Mouse (Mus musculus) forebrain, embryonic 12.5 days (tissue): ENCODE data around the gene Fam166b. TPM values are rescaled to one million over a fixed set of nuclear protein-coding genes. Genes with fewer than 3 reads are reported as not detected.

Experiments used
- ATAC-seq: fragments of 200-750 bp; cut with Nextera tagmentation; 2 replicates; pipeline ENCODE4 v1.8.0; 2017; ENCODE audit warnings: moderate TSS enrichment; ENCODE audit not compliant: low FRiP score
- H3K27ac ChIP-seq: fragments of 300-500 bp; sonication (generic); 2 replicates; pipeline ENCODE4 v1.5.1; 2016; ENCODE audit warnings: mild to moderate bottlenecking
- H3K27me3 ChIP-seq: fragments of 300-500 bp; sonication (generic); 2 replicates; pipeline ENCODE4 v1.6.1; 2016; ENCODE audit warnings: mild to moderate bottlenecking
- H3K36me3 ChIP-seq: fragments of 300-500 bp; sonication (generic); replicated peaks from 2 replicates; pipeline ENCODE4 v1.6.1; 2016; ENCODE audit warnings: mild to moderate bottlenecking
- H3K4me1 ChIP-seq: fragments of 300-500 bp; sonication (generic); 2 replicates; pipeline ENCODE4 v1.6.1; 2016
- H3K4me2 ChIP-seq: fragments of 300-500 bp; sonication (generic); 2 replicates; pipeline ENCODE4 v1.6.1; 2016; ENCODE audit warnings: mild to moderate bottlenecking, moderate library complexity
- H3K4me3 ChIP-seq: fragments of 300-500 bp; sonication (generic); replicated peaks from 2 replicates; pipeline ENCODE4 v1.5.1; 2016; ENCODE audit warnings: mild to moderate bottlenecking
- H3K9ac ChIP-seq: fragments of 300-500 bp; sonication (generic); 2 replicates; pipeline ENCODE4 v1.6.1; 2016; ENCODE audit warnings: mild to moderate bottlenecking
- H3K9me3 ChIP-seq: fragments of 300-500 bp; sonication (generic); 2 replicates; pipeline ENCODE4 v1.6.1; 2016
- WGBS: fragments of 180-500 bp; shearing (Covaris S2); methylation state at CpG from one replicate; pipeline ENCODE4 v1.1.7; 2016; 5-methylcytosine and 5-hydroxymethylcytosine counted together
- polyA plus RNA-seq: library from polyadenylated mRNA; unstranded; fragments of >200 nt; fragmentation: Nextera tagmentation; extraction: Ambion mirVana; gene quantifications from 2 replicates; pipeline ENCODE4 v1.2.1, GENCODE M21; 2016

The Fam166b gene
- polyA plus RNA-seq, 1 experiment from 2014 or later, result 0.23 TPM

DNA sequence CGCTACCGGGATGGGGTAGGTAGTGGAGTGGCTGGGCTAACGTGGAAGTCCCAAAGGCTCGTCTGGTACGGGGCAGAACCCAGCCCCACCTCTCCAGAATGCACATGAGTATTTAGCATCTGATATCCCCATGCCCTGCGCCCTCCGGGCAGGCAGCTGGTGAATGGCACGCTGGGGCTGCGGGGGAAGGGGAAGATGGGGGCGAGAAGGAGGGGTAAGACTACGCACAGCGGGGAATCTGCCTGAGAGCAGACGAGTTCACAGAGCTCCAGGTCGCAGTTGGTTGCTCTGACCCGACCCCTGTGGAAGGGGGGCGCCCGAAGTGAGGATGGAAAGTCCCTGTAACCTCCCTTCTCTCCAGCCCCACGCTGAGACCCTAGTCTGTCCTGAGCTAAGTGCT is 24.5 kb upstream of the Fam166b start:
- Histone ChIP-seq H3K9me3 (no peaks in the 10 kb centered on the region), H3K27ac (no peak overlapping the region), H3K4me3 (peak overlapping the region; percentile 24), H3K9ac (0 out of 2 replicates have a peak overlapping the region, but pooled peaks have one; percentile 17), H3K4me1 (peaks cover 17% of the 10 kb centered on the region), H3K36me3 (peaks cover under 1% of the 10 kb centered on the region; the same call in 1 of the 2 replicates), H3K4me2 (peak overlapping the region; percentile 51), H3K27me3 (peaks cover 36% of the 10 kb centered on the region)
- 1% methylated on average over 18 of the region's 18 CpGs for WGBS
- no peak for ATAC-seq

DNA sequence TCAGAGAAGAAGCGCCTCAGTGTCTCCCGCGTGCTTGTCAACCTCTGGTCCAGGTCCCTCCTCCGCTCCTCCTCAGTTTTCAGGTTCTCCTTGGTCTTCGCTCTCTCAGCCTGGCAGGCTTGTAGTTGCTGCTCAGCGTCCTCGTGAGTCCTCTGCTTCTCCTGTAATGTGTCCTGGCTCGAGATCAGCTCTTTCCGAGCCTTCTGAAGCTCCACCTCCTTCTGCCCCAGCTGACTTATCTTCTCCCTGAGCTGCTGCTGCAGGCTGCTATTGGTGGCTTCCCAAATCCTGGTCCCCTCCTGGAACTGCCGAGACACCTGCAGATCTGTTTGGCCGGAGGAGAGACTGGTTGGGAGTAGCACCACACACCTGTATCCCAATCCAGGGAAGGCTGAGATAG is 23.4 kb upstream of the Fam166b start:
- no peaks in the 10 kb centered on the region for H3K9me3 ChIP-seq
- no peak overlapping the region for H3K4me3 ChIP-seq
- H3K27me3 ChIP-seq, result peaks cover 37% of the 10 kb centered on the region
- no peak overlapping the region for H3K9ac ChIP-seq
- peaks cover 11% of the 10 kb centered on the region for H3K36me3 ChIP-seq
- no peak for ATAC-seq
- peaks cover 17% of the 10 kb centered on the region for H3K4me1 ChIP-seq
- 65% methylated on average over 11 of the region's 11 CpGs for WGBS
- no peak overlapping the region for H3K4me2 ChIP-seq
- H3K27ac ChIP-seq, result no peak overlapping the region

DNA sequence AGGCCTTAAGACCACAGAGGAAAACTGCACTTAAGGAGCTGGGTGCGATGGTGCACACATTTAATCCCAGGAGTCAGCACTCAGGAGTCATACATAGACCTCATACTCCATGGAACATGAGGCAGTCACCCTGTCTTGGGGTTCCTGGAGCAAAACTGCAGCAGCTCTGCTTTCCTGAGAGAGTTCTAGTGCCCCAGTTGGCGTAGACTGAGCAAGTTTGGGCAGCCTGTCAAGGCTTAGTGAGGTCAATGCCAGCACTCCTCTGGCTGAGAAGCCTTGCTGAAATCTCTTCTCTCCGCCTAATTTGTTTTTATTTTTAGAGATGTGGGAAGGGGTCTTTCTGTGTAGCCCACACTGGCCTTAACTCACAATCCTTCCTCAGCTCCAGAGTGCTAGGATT is 19.6 kb upstream of the Fam166b start:
- peaks cover 23% of the 10 kb centered on the region for H3K27me3 ChIP-seq
- peaks cover 40% of the 10 kb centered on the region for H3K36me3 ChIP-seq
- WGBS, result 85% methylated on average over 3 of the region's 3 CpGs
- H3K4me1 ChIP-seq, result peaks cover 22% of the 10 kb centered on the region
- no peak overlapping the region for H3K4me3 ChIP-seq
- no peak overlapping the region for H3K4me2 ChIP-seq
- H3K9me3 ChIP-seq, result no peaks in the 10 kb centered on the region
- H3K27ac ChIP-seq, result no peak overlapping the region
- H3K9ac ChIP-seq, result no peak overlapping the region
- ATAC-seq, result no peak

- H3K4me2 ChIP-seq, result no peak overlapping the region
- no peaks in the 10 kb centered on the region for H3K9me3 ChIP-seq
- WGBS, result 93% methylated on average over 13 of the region's 13 CpGs
- peaks cover 10% of the 10 kb centered on the region for H3K27me3 ChIP-seq
- no peak overlapping the region for H3K9ac ChIP-seq
- H3K27ac ChIP-seq, result no peak overlapping the region
- H3K36me3 ChIP-seq, result peaks cover 40% of the 10 kb centered on the region
- H3K4me1 ChIP-seq, result peaks cover 15% of the 10 kb centered on the region
- no peak overlapping the region for H3K4me3 ChIP-seq
- ATAC-seq, result no peak
These were observed 18.3 kb upstream of the Fam166b start for GRCm38 (mm10) chr4:43447251-43447650.

- peak overlapping the region; percentile 90 for H3K27ac ChIP-seq
- peaks cover 40% of the 10 kb centered on the region for H3K36me3 ChIP-seq
- ATAC-seq, result peak; percentile 11
- H3K27me3 ChIP-seq, result peaks cover 3% of the 10 kb centered on the region; the same call in 1 of the 2 replicates
- peak overlapping the region; percentile 100 for H3K9ac ChIP-seq
- WGBS, result under 1% methylated on average over 28 of the region's 28 CpGs
- H3K4me2 ChIP-seq, result peak overlapping the region; percentile 93
- H3K4me3 ChIP-seq, result peak overlapping the region; percentile 99
- peaks cover 15% of the 10 kb centered on the region for H3K4me1 ChIP-seq
- H3K9me3 ChIP-seq, result no peaks in the 10 kb centered on the region
These were observed 14.6 kb upstream of the Fam166b start for GRCm38 (mm10) chr4:43443511-43443910.

DNA sequence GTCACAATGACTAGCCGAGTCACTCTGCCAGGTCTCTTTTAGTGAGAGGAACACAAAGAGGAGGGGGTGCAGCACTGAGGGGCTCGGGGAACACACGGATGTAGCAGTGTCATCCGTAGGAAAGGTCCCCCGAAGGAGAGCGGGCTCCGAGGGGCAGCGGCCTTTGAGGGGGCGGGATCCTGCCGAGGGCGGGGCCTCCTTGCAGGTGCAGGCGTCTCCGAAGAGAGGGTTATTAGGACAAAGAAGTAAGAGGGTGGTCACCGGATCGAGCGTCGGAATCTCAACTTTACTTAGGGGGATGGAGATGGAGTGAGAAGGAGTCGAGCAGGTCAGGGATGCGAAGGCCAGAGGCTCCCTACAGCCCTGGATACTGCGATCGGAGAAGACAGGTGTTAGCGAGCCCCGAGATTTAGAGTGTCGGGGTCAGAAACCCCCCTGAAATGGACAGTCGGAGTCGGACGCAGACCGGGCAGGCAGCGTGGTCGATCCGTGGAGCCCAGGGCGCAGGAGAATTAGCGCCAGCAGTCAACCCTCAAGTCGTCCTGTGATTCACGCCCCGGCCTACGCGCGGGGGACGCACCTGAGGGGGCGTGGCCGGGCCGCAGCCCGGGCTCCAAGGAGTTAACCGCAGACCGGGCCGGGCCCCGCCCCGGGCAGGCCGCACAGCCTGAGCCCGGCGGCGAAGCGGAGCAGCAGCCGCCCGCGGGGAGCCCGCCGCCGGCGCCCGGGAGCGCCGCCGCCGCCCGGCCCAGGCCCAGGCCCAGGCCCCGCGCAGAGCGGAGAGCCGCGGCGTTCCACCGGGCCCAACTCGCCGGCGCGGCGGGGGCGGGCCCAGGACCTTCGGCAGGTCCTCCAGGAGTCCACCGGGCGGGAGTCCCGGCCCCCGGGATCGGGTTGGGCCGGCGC is 13.8 kb upstream of the Fam166b start:
- Histone ChIP-seq H3K9me3 (no peaks in the 10 kb centered on the region), H3K27ac (peak overlapping the region; percentile 90), H3K9ac (peak overlapping the region; percentile 100), H3K4me2 (peak overlapping the region; percentile 93), H3K4me3 (peak overlapping the region; percentile 99), H3K4me1 (peaks cover 15% of the 10 kb centered on the region), H3K27me3 (peaks cover 3% of the 10 kb centered on the region; the same call in 1 of the 2 replicates), H3K36me3 (peaks cover 33% of the 10 kb centered on the region)
- WGBS, result under 1% methylated on average over 82 of the region's 88 CpGs
- peak; percentile 72 for ATAC-seq

- WGBS, result 0% methylated on average over 33 of the region's 33 CpGs
- ATAC-seq, result peak; percentile 93
- Histone ChIP-seq H3K27me3 (peaks cover under 1% of the 10 kb centered on the region; the same call in 1 of the 2 replicates), H3K27ac (peak overlapping the region; percentile 90), H3K9me3 (no peaks in the 10 kb centered on the region), H3K36me3 (peaks cover 26% of the 10 kb centered on the region), H3K4me1 (peaks cover 15% of the 10 kb centered on the region), H3K4me3 (peak overlapping the region; percentile 99), H3K4me2 (peak overlapping the region; percentile 93), H3K9ac (peak overlapping the region; percentile 100)
These were observed 13.1 kb upstream of the Fam166b start for GRCm38 (mm10) chr4:43442044-43442443.

DNA sequence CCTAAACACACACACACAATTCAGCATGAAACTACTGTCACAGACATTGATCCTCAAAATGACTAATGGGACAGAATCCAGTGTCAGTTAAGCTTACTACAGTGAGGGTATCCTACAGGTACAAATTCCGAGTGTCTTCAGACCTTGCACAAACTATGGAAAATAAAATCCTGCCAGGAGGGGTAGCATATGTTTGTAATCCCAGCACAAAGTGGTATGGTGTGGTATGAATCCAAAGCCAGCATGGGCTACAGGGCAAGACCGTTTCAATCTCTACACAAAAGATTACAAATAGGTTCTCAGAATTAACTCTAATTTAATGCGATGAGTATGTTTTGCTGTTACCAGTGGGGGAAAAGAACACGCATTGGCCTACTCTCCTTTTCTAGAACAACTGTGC is 12.7 kb upstream of the Fam166b start, which contains the start of gene Tesk1:
TSS of gene Tesk1 (plus strand) at position 301 of the 400 bp plus-strand sequence.
- Histone ChIP-seq H3K4me3 (peak within 1 kb of the TSS; percentile 99), H3K27me3 (no peaks in the 10 kb centered on the region; the same call in 1 of the 2 replicates), H3K9me3 (no peaks in the 10 kb centered on the region), H3K4me2 (peak within 1 kb of the TSS; percentile 93), H3K4me1 (peaks cover 15% of the 10 kb centered on the region), H3K36me3 (peaks cover 22% of the 10 kb centered on the region), H3K9ac (peak within 1 kb of the TSS; percentile 100), H3K27ac (peak within 1 kb of the TSS; percentile 90)
- WGBS, result 29% methylated on average over 4 of the region's 4 CpGs
- peak; percentile 1; the same call in 1 of the 2 replicates for ATAC-seq

DNA sequence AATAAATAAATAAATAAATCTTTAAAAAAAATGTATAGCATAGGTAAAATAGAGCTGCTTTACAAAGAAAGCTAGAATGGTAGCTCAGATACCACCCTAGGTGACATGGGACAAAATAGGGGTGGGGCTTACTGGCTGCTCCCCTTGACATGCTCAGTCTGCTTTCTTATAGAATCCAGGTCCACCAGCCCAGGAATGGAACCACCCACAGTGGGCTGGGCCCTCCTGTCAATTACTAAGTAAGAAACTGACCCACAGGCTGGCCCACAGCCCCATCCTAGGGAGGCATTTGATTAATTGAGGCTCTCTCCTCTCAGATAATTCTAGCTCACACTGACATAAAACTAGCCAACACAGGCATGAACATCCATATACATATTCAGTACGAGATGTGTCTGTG is 3.9 kb upstream of the Fam166b start:
- no peak overlapping the region for H3K9ac ChIP-seq
- H3K4me2 ChIP-seq, result no peak overlapping the region
- no peak overlapping the region for H3K4me3 ChIP-seq
- H3K27me3 ChIP-seq, result peaks cover 23% of the 10 kb centered on the region
- no peak for ATAC-seq
- H3K27ac ChIP-seq, result no peak overlapping the region
- no peaks in the 10 kb centered on the region for H3K9me3 ChIP-seq
- WGBS, result 88% methylated on average over 1 of the region's 1 CpGs
- peaks cover 16% of the 10 kb centered on the region for H3K4me1 ChIP-seq
- no peaks in the 10 kb centered on the region for H3K36me3 ChIP-seq

DNA sequence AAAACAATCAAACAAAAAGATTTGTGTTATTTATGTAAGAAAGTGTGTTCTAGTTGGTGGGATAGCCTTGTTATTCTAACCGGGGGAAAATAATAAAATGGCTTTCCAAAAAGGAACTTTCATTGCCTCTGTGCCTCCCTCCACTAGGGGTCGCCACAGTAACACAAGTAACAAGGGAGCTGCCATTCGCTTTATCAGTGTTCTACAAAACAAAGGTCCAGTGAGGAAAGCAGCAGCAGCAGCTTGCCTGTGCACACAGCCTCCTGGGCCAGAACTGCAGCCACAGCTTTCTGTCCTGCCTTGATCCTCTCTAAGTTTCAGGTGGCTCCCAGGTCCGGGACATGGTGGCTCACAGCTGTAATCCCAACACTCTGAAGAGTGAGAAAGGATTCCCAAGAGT is 2.8 kb upstream of the Fam166b start:
- Histone ChIP-seq H3K27ac (peak overlapping the region; percentile 89), H3K4me2 (no peak overlapping the region), H3K4me1 (peaks cover 25% of the 10 kb centered on the region), H3K9me3 (no peaks in the 10 kb centered on the region), H3K4me3 (no peak overlapping the region), H3K36me3 (peaks cover 1% of the 10 kb centered on the region; the same call in 1 of the 2 replicates), H3K27me3 (peaks cover 35% of the 10 kb centered on the region), H3K9ac (no peak overlapping the region)
- ATAC-seq, result peak; percentile 57; the same call in 1 of the 2 replicates
- 4% methylated on average over 4 of the region's 4 CpGs for WGBS

- no peak overlapping the region for H3K4me2 ChIP-seq
- no peaks in the 10 kb centered on the region for H3K9me3 ChIP-seq
- H3K27me3 ChIP-seq, result peaks cover 68% of the 10 kb centered on the region
- no peak for ATAC-seq
- H3K36me3 ChIP-seq, result peaks cover 35% of the 10 kb centered on the region
- H3K27ac ChIP-seq, result no peak overlapping the region
- H3K9ac ChIP-seq, result peak overlapping the region; percentile 36; the same call in 1 of the 2 replicates
- WGBS, result 28% methylated on average over 16 of the region's 16 CpGs
- peaks cover 40% of the 10 kb centered on the region for H3K4me1 ChIP-seq
- no peak overlapping the region for H3K4me3 ChIP-seq
These were observed 613 bp downstream of the Fam166b start for GRCm38 (mm10) chr4:43428180-43428861.
